Mouse (Mus musculus) spleen, adult 10 weeks (tissue): Measurements from ENCODE around the gene Prl7a1. TPM values are rescaled to one million over a fixed set of nuclear protein-coding genes. Genes with fewer than 3 reads are reported as not detected.

Source experiments
- polyA plus RNA-seq: library from polyadenylated mRNA; stranded (reverse); fragments of 350-450 nt; fragmentation: Illumina TruSeq; extraction: RNeasy Lipid Tissue Mini Kit (QIAGEN cat#74804); gene quantifications from one replicate; pipeline ENCODE4 v1.2.3, GENCODE M21; 2015; ENCODE audit warnings: low replicate concordance; ENCODE audit not compliant: insufficient read depth

The Prl7a1 gene
- not detected for polyA plus RNA-seq

DNA sequence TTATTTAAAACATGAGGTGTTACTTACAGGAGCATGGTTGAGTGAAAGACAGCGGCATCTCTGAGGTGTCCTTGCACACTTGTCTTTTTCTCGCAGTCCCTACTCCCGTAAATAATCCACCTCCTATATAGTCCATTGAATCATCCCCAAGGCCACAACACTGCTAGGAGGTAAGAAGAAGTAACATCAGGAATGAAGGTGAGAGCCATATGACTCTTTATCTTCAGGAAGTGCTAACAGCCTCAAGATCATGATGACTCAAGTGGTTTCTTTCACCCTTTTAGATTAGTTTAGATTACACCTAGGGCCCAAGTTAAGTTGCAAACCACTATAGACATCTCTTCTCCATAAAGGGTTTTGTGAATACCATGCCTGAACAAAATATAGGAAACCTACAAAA is at the start of gene Prl7a1:
Prl7a1 (minus strand) TSS at position 101 of the 400 bp plus-strand sequence.

DNA sequence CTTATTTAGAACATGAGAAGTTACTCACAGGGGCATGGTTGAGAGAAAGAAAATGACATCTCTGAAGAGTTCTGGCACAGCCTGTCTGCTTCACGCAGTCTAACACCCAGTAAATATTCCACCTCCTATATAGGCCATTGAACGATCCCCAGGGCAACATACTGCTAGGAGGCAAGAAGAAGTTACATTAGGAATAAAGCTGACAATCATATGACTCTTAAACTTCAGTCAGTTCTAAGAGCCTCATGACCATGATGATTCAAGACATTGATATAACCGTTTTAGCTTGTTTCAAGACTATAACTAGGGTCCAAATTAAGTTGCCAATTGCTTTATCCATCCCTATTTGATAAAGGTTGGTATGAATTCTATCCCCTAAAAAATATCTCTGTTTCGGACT is 25.6 kb upstream of the Prl7a1 start, which contains the start of gene Prl7a2:
Prl7a2 (minus strand) TSS at position 101 of the 400 bp plus-strand sequence.

GRCm38 (mm10) chr13:27610482-27610881 is 31.8 kb downstream of the Prl7a1 start, which contains the start of gene Prl7b1:
Gene Prl7b1 (minus strand): TSS chr13:27610582.

Other genes starting within 250 kb of the Prl7a1 start
- gene Prl8a6, start 203.8 kb downstream of the Prl7a1 start, polyA plus RNA-seq, result not detected
- gene Prl8a8, start 129.3 kb downstream of the Prl7a1 start, polyA plus RNA-seq, result not detected
- gene Prl8a9, start 77.9 kb downstream of the Prl7a1 start, polyA plus RNA-seq, result not detected
- not detected for gene Prl8a1, start 60.3 kb downstream of the Prl7a1 start, polyA plus RNA-seq
- gene Prl7b1, start 31.9 kb downstream of the Prl7a1 start, polyA plus RNA-seq, result not detected
- not detected for gene Prl7a2, start 25.5 kb upstream of the Prl7a1 start, polyA plus RNA-seq
- not detected for gene Prl7d1, start 74.2 kb upstream of the Prl7a1 start, polyA plus RNA-seq
- not detected for gene Prl7c1, start 138.3 kb upstream of the Prl7a1 start, polyA plus RNA-seq
- not detected for gene Prl2a1, start 159.2 kb upstream of the Prl7a1 start, polyA plus RNA-seq
- gene Prl2c1, start 206.8 kb upstream of the Prl7a1 start, polyA plus RNA-seq, result not detected